Mouse (Mus musculus) embryonic facial prominence, embryonic 12.5 days (tissue): ENCODE measurements around the gene Styx. TPM values are rescaled to one million over a fixed set of nuclear protein-coding genes. Genes with fewer than 3 reads are reported as not detected.
A peak's percentile ranks its signal among the peaks of the same experiment; 100 is the strongest.

ENCODE experiments used
- ATAC-seq: fragments of 200-750 bp; cut with Nextera tagmentation; 2 replicates; pipeline ENCODE4 v1.8.0; 2017; ENCODE audit not compliant: insufficient number of reproducible peaks, insufficient read depth, low FRiP score, low TSS enrichment
- H3K27ac ChIP-seq: fragments of 300-500 bp; sonication (generic); 2 replicates; pipeline ENCODE4 v1.5.1; 2016; ENCODE audit warnings: mild to moderate bottlenecking
- H3K27me3 ChIP-seq: fragments of 300-500 bp; sonication (generic); 2 replicates; pipeline ENCODE4 v1.6.1; 2016; ENCODE audit warnings: mild to moderate bottlenecking, moderate library complexity
- H3K36me3 ChIP-seq: fragments of 300-500 bp; sonication (generic); 2 replicates; pipeline ENCODE4 v1.6.1; 2016; ENCODE audit warnings: mild to moderate bottlenecking
- H3K4me1 ChIP-seq: fragments of 300-500 bp; sonication (generic); 2 replicates; pipeline ENCODE4 v1.6.1; 2016
- H3K4me2 ChIP-seq: fragments of 300-500 bp; sonication (generic); replicated peaks from 2 replicates; pipeline ENCODE4 v1.6.1; 2016; ENCODE audit warnings: mild to moderate bottlenecking, moderate library complexity
- H3K4me3 ChIP-seq: fragments of 300-500 bp; sonication (generic); 2 replicates; pipeline ENCODE4 v1.5.1; 2016; ENCODE audit warnings: mild to moderate bottlenecking
- H3K9ac ChIP-seq: fragments of 300-500 bp; sonication (generic); 2 replicates; pipeline ENCODE4 v1.6.1; 2016; ENCODE audit warnings: mild to moderate bottlenecking, moderate library complexity
- H3K9me3 ChIP-seq: fragments of 300-500 bp; sonication (generic); 2 replicates; pipeline ENCODE4 v1.6.1; 2016; ENCODE audit warnings: mild to moderate bottlenecking, moderate library complexity
- WGBS: fragments of 180-500 bp; shearing (Covaris S2); methylation state at CpG from one replicate; pipeline ENCODE4 v1.1.7; 2016; 5-methylcytosine and 5-hydroxymethylcytosine counted together
- polyA plus RNA-seq: library from polyadenylated mRNA; unstranded; fragments of >200 nt; fragmentation: Nextera tagmentation; extraction: Ambion mirVana; gene quantifications from 2 replicates; pipeline ENCODE4 v1.2.1, GENCODE M21; 2016

The Styx gene
- polyA plus RNA-seq, 1 experiment from 2014 or later: 65.7 TPM

DNA sequence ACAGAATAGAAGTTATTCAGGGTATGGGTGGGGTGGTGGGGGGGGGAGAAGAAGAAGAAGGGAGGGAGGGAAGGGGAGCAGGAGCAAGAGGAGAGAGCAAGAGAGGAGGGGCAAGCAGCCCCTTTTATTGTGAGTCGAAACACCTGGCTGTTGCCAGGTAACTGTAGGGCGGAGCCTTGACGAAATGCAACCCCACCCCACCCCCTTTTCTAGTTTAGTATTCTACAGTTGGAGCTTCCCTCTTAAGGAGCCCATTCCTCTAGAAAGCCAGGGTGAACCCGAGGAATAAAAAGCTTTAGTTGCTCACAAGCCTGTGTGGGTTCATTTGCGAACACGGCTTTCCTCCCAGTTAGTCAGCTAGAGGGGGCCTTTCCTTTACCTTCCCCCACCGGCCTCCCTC is 94.0 kb downstream of the Styx start:
- ATAC-seq: no peak
- Histone ChIP-seq H3K9ac (no peak overlapping the region), H3K27me3 (no peaks in the 10 kb centered on the region), H3K36me3 (no peaks in the 10 kb centered on the region), H3K4me2 (no peak overlapping the region), H3K4me1 (peaks cover 10% of the 10 kb centered on the region), H3K9me3 (no peaks in the 10 kb centered on the region), H3K4me3 (no peak overlapping the region), H3K27ac (no peak overlapping the region)
- WGBS: 49% methylated on average over 7 of the region's 7 CpGs

DNA sequence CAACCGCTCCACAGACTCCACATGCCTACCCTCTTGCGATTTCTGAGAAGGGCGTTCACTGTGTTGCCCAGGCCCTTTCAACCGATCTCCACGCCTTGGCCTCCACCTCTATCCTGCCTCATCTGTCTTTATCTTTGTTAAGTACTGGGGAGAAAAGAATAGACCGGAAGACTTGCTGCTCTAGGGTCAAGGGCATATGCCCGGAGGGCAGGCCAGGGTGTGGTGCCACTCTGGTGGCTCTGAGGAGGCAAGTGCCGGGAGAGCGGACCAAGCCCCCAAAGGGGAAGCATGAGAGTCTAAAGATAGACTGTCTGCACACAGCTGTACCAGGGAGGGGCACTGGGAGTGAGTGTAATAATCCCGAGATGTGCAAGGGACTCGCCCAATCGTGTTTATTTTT is 94.6 kb downstream of the Styx start:
- no peaks in the 10 kb centered on the region for H3K27me3 ChIP-seq
- no peaks in the 10 kb centered on the region for H3K9me3 ChIP-seq
- H3K4me2 ChIP-seq: no peak overlapping the region
- ATAC-seq: no peak
- no peak overlapping the region for H3K27ac ChIP-seq
- 42% methylated on average over 12 of the region's 12 CpGs for WGBS
- H3K36me3 ChIP-seq: no peaks in the 10 kb centered on the region
- H3K4me3 ChIP-seq: no peak overlapping the region
- H3K4me1 ChIP-seq: peaks cover 10% of the 10 kb centered on the region
- no peak overlapping the region for H3K9ac ChIP-seq

DNA sequence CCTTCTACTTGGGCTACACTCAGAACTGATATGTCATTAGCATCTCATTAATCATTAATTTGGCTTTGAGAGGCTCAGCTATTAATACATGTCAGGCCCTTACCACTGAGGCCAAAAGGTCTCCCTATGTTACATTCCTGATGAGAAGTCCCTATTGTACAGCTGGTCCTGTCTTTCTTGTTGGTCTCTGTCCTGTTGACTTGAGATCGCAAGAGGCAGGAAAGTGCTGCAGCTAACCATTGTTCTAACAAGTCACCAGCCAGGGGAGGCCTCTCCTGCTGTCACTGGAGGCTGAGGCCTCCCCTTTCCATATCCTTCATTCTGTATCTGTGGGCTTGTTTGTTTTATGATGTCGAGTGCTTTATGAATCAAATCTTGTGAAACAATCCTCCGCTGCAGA is 95.9 kb downstream of the Styx start:
- Histone ChIP-seq H3K27me3 (no peaks in the 10 kb centered on the region), H3K4me2 (no peak overlapping the region), H3K36me3 (no peaks in the 10 kb centered on the region), H3K27ac (no peak overlapping the region), H3K4me3 (no peak overlapping the region), H3K9ac (no peak overlapping the region), H3K9me3 (no peaks in the 10 kb centered on the region), H3K4me1 (peaks cover 5% of the 10 kb centered on the region)
- no peak for ATAC-seq
- 76% methylated on average over 3 of the region's 3 CpGs for WGBS

DNA sequence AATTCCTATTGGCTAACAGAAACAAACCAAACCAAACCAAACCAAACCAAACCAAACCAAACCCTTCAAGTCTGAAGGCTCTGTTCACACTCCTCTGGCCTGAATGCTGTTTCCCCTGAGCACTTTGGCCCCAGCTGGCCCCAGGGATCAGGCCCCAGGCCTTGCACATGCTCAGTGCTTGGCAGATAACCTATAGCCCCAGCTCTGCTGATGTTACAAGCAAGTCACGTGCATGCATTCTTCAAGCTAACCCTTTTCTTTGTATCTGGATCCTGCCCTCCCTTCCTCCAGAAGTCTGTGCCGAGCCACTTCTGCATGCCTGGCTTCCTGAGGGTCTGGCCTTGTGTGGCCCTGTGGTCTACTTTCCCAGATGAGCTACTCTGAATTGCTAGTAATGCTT is 100.2 kb downstream of the Styx start:
- H3K27ac ChIP-seq: no peak overlapping the region
- no peak overlapping the region for H3K4me2 ChIP-seq
- H3K36me3 ChIP-seq: no peaks in the 10 kb centered on the region
- H3K27me3 ChIP-seq: no peaks in the 10 kb centered on the region
- no peak for ATAC-seq
- H3K4me3 ChIP-seq: no peak overlapping the region
- H3K9me3 ChIP-seq: no peaks in the 10 kb centered on the region
- peaks cover 28% of the 10 kb centered on the region for H3K4me1 ChIP-seq
- H3K9ac ChIP-seq: no peak overlapping the region
- WGBS: 15% methylated on average over 2 of the region's 2 CpGs

DNA sequence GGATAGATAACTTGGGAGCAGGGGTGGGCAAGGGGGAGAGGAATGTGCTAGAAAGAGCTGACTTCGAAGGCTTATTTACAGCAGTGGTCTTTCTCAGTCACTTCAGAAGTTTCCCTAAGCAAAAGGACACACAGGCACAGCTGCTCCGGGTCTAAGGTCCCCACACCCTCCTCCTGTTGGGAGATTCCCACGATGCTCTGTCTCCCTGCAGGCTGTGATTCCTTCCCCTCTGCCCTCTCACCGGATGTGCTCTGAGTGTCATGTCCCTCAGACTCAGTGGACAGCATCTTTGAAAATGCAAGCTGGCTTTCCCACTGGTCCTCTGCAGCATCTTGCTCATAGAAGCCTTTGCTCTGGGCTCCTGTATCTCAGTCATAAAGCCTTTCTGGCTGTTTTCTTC is 101.3 kb downstream of the Styx start:
- Histone ChIP-seq H3K4me1 (peaks cover 36% of the 10 kb centered on the region), H3K27ac (no peak overlapping the region), H3K9me3 (no peaks in the 10 kb centered on the region), H3K4me2 (no peak overlapping the region), H3K27me3 (no peaks in the 10 kb centered on the region), H3K4me3 (no peak overlapping the region), H3K9ac (no peak overlapping the region), H3K36me3 (no peaks in the 10 kb centered on the region)
- ATAC-seq: no peak
- 39% methylated on average over 4 of the region's 4 CpGs for WGBS

DNA sequence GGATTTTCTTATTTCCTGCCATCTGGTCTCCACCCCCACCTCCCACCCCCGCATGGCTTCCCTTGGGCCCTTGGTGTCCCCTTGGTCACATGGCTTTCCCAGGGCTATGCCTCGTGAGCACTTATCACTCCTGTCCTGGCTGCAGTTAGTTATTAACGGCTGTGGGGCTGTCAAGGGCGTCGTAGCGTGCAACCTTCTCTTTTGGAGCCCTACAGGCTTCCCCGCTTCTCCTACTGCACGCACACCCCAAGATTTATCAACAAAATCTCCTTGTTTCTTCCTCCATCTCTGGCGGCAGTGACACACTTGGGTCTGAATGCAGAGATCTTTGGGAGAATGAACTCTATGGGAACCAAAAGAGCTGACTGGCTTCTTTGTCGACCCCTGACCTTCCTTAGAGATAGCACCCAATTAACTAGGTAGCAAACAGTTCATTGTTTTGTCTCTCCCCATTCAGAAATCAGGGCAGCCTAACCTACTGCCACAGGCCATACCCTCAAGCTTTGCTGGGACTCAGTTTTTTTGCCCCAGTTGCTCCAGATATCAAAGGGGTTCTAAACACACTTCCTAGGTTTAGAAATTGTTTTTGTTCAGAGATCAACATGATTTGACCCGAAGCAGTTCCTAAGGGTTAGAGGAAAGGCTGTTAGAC is 102.1 kb downstream of the Styx start:
- WGBS: 28% methylated on average over 11 of the region's 11 CpGs
- no peak overlapping the region for H3K27ac ChIP-seq
- peaks cover 36% of the 10 kb centered on the region for H3K4me1 ChIP-seq

DNA sequence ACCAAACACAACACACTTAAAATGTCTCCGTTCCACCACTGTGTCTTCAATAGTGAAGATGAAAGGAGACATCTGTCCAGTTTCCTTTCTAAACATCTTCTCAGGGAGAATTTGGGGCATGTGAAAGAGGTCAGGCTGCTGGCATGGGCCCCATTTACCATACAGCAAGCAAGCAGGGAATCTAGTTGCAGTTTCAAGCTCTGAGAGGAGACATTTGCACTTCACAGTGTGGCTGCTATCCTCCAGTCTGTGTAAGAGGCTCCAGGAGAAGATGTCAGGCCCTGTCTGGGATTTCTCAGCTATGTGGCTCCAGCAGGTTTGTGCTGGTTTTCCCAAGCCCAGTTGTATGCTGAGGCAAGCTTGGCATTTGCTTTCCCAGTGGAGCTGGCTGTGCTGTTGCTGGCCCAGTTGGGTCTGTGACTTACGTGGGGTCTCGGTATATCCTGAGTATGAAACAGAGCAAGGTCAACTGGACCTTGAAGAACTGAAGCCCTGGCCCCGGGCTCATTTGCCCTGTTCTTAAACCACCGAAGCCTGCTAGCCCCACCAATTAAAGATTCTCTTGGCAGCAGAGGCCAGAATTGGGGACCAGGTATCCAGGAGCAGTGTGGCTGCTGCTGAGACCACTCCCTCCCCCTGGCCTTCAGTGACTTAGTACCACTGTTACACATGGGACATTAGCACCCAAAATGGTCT is 102.8 kb downstream of the Styx start:
- peaks cover 36% of the 10 kb centered on the region for H3K4me1 ChIP-seq
- 59% methylated on average over 5 of the region's 5 CpGs for WGBS

More for the DNA sequence above, 102.1 kb downstream of the Styx start:
- Histone ChIP-seq H3K9me3 (no peaks in the 10 kb centered on the region), H3K36me3 (0 out of 2 replicates have a peak, but pooled peaks cover 3% of the 10 kb centered on the region), H3K4me3 (no peak overlapping the region), H3K4me2 (no peak overlapping the region), H3K27me3 (no peaks in the 10 kb centered on the region), H3K9ac (no peak overlapping the region)
- ATAC-seq: no peak

DNA sequence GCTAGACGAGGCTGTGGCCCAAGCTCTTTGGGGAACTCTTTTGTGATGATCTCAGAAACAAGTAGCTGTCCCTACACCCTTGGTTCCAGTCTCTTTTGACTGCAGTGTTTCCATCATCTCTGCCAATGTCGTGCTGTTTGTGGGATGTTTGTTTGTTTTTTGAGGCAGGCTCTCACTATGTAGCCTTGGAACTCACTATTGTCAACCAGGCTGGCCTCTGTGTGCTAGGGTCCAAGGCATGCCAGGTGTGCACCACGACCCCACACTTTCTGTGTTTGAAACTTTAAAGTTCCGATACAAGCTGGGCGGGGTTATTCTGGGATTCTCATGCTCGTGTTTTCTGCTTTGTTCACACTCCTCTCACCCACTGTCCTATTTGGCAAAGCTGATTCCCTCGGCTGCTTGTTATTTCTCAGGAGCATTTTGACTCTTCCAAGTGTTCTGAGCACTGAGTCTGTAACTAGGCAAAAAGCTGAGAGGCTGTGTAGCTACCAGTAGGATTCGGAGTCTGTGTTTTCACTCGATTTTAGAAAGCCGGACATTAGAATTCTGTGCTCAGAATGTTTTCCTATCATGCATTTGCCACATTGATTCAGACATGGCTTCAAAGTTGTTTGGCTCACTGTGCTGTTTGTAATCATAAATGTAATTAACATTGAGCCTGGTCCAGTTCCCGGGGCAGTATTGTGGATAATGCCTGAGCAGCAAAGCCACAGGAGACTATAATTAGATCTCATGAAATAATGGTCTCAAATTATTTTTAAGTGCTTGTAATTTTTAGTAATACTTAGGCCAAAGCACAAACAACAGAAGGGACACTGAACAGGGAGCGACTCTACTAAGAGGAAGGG is 105.0 kb downstream of the Styx start:
- H3K4me2 ChIP-seq: no peak overlapping the region
- ATAC-seq: no peak
- H3K36me3 ChIP-seq: peaks cover 26% of the 10 kb centered on the region
- H3K27ac ChIP-seq: 0 out of 2 replicates have a peak overlapping the region, but pooled peaks have one; percentile 1
- WGBS: 44% methylated on average over 12 of the region's 12 CpGs
- H3K4me3 ChIP-seq: no peak overlapping the region
- no peaks in the 10 kb centered on the region for H3K9me3 ChIP-seq
- H3K27me3 ChIP-seq: no peaks in the 10 kb centered on the region
- H3K4me1 ChIP-seq: peaks cover 36% of the 10 kb centered on the region
- no peak overlapping the region for H3K9ac ChIP-seq

More for the DNA sequence above, 102.8 kb downstream of the Styx start:
- H3K4me3 ChIP-seq: no peak overlapping the region
- no peak for ATAC-seq
- H3K36me3 ChIP-seq: peaks cover 10% of the 10 kb centered on the region; the same call in 1 of the 2 replicates
- no peaks in the 10 kb centered on the region for H3K27me3 ChIP-seq
- no peak overlapping the region for H3K9ac ChIP-seq
- H3K4me2 ChIP-seq: no peak overlapping the region
- H3K9me3 ChIP-seq: no peaks in the 10 kb centered on the region
- H3K27ac ChIP-seq: no peak overlapping the region

DNA sequence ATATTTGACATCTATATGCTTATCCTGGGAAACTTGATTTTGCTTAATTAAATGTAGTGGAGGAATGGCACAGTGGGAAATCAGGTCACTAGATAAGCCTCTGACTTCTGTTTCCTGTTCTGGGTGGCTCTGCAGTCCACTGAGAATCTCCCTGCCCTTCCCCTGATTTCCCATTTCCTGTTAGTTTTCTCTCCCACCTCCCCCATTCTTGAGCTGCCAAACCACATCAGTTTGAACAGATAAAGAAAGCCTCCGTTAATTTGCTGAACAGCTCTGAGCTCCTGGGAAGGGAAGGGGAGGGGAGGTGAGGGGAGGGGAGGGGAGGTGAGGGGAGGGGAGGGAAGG is 105.6 kb downstream of the Styx start:
- H3K4me1 ChIP-seq: peaks cover 36% of the 10 kb centered on the region
- no peak for ATAC-seq
- WGBS: no CpG with 5 or more reads among the region's 1 CpGs

DNA sequence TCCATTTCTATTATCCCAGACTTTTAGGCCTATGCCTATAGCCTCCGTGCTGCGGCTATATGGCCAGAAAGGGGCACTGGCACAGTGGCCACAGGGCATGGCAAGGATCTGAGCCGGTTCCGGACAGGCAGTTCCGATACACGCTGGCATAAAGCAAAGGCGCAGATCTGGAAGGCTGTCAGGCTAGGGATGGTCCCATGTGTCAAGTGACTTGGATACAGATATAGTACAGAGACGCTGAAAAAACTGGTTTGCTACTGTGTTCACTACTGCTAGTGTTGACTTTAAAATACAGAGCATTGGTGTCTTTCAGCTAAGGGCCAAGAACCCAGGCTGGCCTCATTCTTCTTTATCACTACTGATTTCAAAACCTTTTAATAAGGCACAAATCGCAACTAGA is 106.1 kb downstream of the Styx start:
- H3K9me3 ChIP-seq: no peaks in the 10 kb centered on the region
- no peaks in the 10 kb centered on the region for H3K27me3 ChIP-seq
- 72% methylated on average over 9 of the region's 9 CpGs for WGBS
- H3K4me2 ChIP-seq: no peak overlapping the region
- H3K9ac ChIP-seq: no peak overlapping the region
- peaks cover 34% of the 10 kb centered on the region for H3K4me1 ChIP-seq
- H3K27ac ChIP-seq: peak overlapping the region; percentile 50; the same call in 1 of the 2 replicates
- ATAC-seq: no peak
- H3K4me3 ChIP-seq: no peak overlapping the region
- H3K36me3 ChIP-seq: peaks cover 38% of the 10 kb centered on the region

More for the DNA sequence above, 105.6 kb downstream of the Styx start:
- H3K27ac ChIP-seq: no peak overlapping the region
- H3K9me3 ChIP-seq: no peaks in the 10 kb centered on the region
- no peak overlapping the region for H3K4me2 ChIP-seq
- H3K4me3 ChIP-seq: no peak overlapping the region
- peaks cover 32% of the 10 kb centered on the region for H3K36me3 ChIP-seq
- H3K9ac ChIP-seq: no peak overlapping the region
- no peaks in the 10 kb centered on the region for H3K27me3 ChIP-seq

DNA sequence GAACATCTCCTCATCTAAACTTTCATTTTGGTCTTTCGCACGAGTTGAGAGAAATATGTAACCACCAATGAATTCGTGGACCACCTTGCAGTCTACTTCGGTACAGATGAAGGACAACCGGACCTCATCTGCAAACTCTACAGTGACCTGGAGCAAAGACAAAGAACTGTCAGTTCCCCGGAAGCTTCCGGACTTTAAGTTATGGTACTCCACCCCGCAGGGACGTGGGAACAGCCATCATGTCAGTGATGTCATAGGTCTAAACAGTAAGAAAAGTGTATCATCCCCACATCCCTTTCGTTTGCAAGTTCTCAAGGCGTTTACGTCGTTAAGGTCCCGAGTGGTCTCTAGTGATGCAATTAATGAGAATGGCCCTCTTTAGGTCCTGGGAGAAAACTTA is 109.0 kb downstream of the Styx start:
- WGBS: 95% methylated on average over 14 of the region's 14 CpGs
- Histone ChIP-seq H3K4me3 (no peak overlapping the region), H3K9ac (no peak overlapping the region), H3K4me2 (no peak overlapping the region), H3K4me1 (peaks cover 40% of the 10 kb centered on the region), H3K36me3 (peaks cover 56% of the 10 kb centered on the region), H3K27me3 (no peaks in the 10 kb centered on the region), H3K9me3 (no peaks in the 10 kb centered on the region), H3K27ac (no peak overlapping the region)
- ATAC-seq: no peak

DNA sequence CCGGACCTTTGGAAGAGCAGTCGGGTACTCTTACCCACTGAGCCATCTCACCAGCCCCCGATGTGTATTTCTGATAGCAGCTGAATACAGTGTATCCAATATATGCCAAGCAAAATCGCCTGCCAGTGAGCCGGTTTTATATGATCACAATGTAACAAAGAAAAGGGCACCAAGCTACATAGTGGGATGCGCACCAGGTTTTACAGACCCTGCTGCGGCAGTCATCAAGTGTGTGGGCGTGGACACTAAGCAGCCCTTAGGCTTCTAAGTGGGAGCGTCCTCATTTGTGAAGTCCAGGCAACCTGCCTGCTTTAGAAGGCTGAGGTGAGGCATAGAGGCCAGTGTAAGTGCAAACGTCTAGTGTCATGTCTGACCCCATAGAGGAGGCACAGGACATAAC is 109.6 kb downstream of the Styx start:
- H3K4me1 ChIP-seq: peaks cover 38% of the 10 kb centered on the region
- H3K4me3 ChIP-seq: no peak overlapping the region
- no peak overlapping the region for H3K27ac ChIP-seq
- WGBS: 94% methylated on average over 10 of the region's 10 CpGs
- ATAC-seq: no peak
- no peak overlapping the region for H3K9ac ChIP-seq
- peaks cover 56% of the 10 kb centered on the region for H3K36me3 ChIP-seq
- no peak overlapping the region for H3K4me2 ChIP-seq
- H3K9me3 ChIP-seq: no peaks in the 10 kb centered on the region
- H3K27me3 ChIP-seq: no peaks in the 10 kb centered on the region
